Mouse (Mus musculus): ENCODE measurements around the gene Mrgpra2a. TPM values are rescaled to one million over a fixed set of nuclear protein-coding genes. Genes with fewer than 3 reads are reported as not detected.

Mrgpra2a gene
- polyA plus RNA-seq, 1 experiment: not detected

GRCm38 (mm10) chr7:47401125-47401524 lies 50.8 kb downstream of the Mrgpra2a start:
- Histone ChIP-seq H3K4me3 (ENCODE audit: insufficient read depth, low read depth, low read length) (no peak overlapping the region), H3K4me1 (ENCODE audit: control insufficient read depth, insufficient read depth, low read length) (no peaks in the 10 kb centered on the region), H3K27ac (ENCODE audit: insufficient read depth, low read depth, low read length) (no peak overlapping the region)
- TF ChIP-seq CTCF (IDR thresholded peaks at IDR 0.05; ENCODE audit: insufficient read depth, low read depth, low read length): no peak

Other genes with a start within 250 kb of the Mrgpra2a start
- gene Mrgpra6, start 247.2 kb downstream of the Mrgpra2a start, polyA plus RNA-seq (2012; ENCODE audit: insufficient read depth, insufficient read length, low replicate concordance, missing spikeins): not detected in 2 replicates
- gene Mrgpra9, start 199.3 kb downstream of the Mrgpra2a start, polyA plus RNA-seq (2012; ENCODE audit: insufficient read depth, insufficient read length, low replicate concordance, missing spikeins): not detected in 2 replicates
- not detected in 2 replicates for gene Mrgpra1, start 97.9 kb downstream of the Mrgpra2a start, polyA plus RNA-seq (2012; ENCODE audit: insufficient read depth, insufficient read length, low replicate concordance, missing spikeins)
- gene Mrgpra2b, start 76.7 kb upstream of the Mrgpra2a start, polyA plus RNA-seq (2012; ENCODE audit: insufficient read depth, insufficient read length, low replicate concordance, missing spikeins): not detected in 2 replicates
- gene Mrgpra3, start 149.2 kb upstream of the Mrgpra2a start, polyA plus RNA-seq (2012; ENCODE audit: insufficient read depth, insufficient read length, low replicate concordance, missing spikeins): not detected in 2 replicates